Mouse (Mus musculus) liver, embryonic 11.5 days (tissue): Measurements from ENCODE around the gene Cdk9. TPM values are rescaled to one million over a fixed set of nuclear protein-coding genes. Genes with fewer than 3 reads are reported as not detected.

Experiments used
- ATAC-seq: fragments of 200-750 bp; cut with Nextera tagmentation; replicated peaks from 2 replicates; pipeline ENCODE4 v1.8.0; 2017; ENCODE audit warnings: moderate number of reproducible peaks, mild to moderate bottlenecking, moderate TSS enrichment, moderate library complexity; ENCODE audit not compliant: low FRiP score
- DNase-seq: peaks from one replicate; pipeline ENCODE4 v3.0.0-alpha.2; 2017; ENCODE audit warnings: low spot score
- H3K27ac ChIP-seq: fragments of 300-500 bp; sonication (generic); 2 replicates; pipeline ENCODE4 v1.5.1; 2014; ENCODE audit warnings: mild to moderate bottlenecking, low read depth, low read length, control low read depth
- H3K27me3 ChIP-seq: fragments of 300-500 bp; sonication (generic); replicated peaks from 2 replicates; pipeline ENCODE4 v1.6.1; 2014; ENCODE audit warnings: low read length, mixed read lengths; ENCODE audit not compliant: control insufficient read depth, insufficient read depth
- H3K36me3 ChIP-seq: fragments of 300-500 bp; sonication (generic); 2 replicates; pipeline ENCODE4 v1.6.1; 2014; ENCODE audit warnings: mild to moderate bottlenecking, low read length, moderate library complexity, mixed read lengths; ENCODE audit not compliant: control insufficient read depth, insufficient read depth
- H3K4me1 ChIP-seq: fragments of 300-500 bp; sonication (generic); replicated peaks from 2 replicates; pipeline ENCODE4 v1.6.1; 2014; ENCODE audit warnings: low read length, mixed read lengths; ENCODE audit not compliant: control insufficient read depth, insufficient read depth
- H3K4me2 ChIP-seq: fragments of 300-500 bp; sonication (generic); 2 replicates; pipeline ENCODE4 v1.6.1; 2014; ENCODE audit warnings: mild to moderate bottlenecking, control low read depth, moderate library complexity
- H3K4me3 ChIP-seq: fragments of 300-500 bp; sonication (generic); 2 replicates; pipeline ENCODE4 v1.5.1; 2014; ENCODE audit warnings: low read depth, low read length, control low read depth
- H3K9ac ChIP-seq: fragments of 300-500 bp; sonication (generic); 2 replicates; pipeline ENCODE4 v1.6.1; 2014; ENCODE audit warnings: low read depth, low read length, control low read depth
- H3K9me3 ChIP-seq: fragments of 300-500 bp; sonication (generic); 2 replicates; pipeline ENCODE4 v1.6.1; 2016; ENCODE audit warnings: low read length, inconsistent platforms, mixed read lengths; ENCODE audit not compliant: control insufficient read depth
- WGBS: fragments of 180-500 bp; shearing (Covaris S2); extraction: QIAGEN DNeasy Blood & Tissue Kit; methylation state at CpG from one replicate; pipeline ENCODE4 v1.1.7; 2014; 5-methylcytosine and 5-hydroxymethylcytosine counted together
- polyA plus RNA-seq: library from polyadenylated mRNA; unstranded; fragments of >200 nt; fragmentation: Nextera tagmentation; extraction: Ambion mirVana; gene quantifications from 2 replicates; pipeline ENCODE4 v1.2.1, GENCODE M21; 2014

The Cdk9 gene
- polyA plus RNA-seq, 1 experiment from 2014 or later, result 83.4 TPM

DNA sequence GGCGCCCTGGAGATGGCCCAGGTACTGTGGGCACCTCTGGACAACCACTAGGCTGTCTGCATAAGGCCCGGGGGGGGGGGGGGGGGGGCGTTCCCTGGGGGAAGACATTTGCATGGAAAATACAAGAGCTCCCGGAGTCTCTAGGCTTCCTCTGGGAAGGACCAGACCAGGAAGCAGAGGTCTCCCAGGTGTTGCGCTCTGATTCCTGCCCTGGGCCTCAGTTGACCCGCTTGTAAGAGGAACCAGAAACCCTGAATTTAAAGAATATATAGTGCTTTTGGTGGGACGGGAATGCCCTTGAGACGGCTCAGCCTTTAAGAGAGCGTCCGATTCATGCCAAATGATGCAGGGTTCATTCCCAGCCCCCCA is 38.8 kb upstream of the Cdk9 start:
- Histone ChIP-seq H3K36me3 (no peaks in the 10 kb centered on the region; the same call in 1 of the 2 replicates), H3K27me3 (no peaks in the 10 kb centered on the region), H3K4me3 (peak overlapping the region; percentile 29; the same call in 1 of the 2 replicates), H3K4me2 (peak overlapping the region; percentile 36), H3K4me1 (peaks cover 3% of the 10 kb centered on the region), H3K9ac (no peak overlapping the region), H3K27ac (no peak overlapping the region), H3K9me3 (no peaks in the 10 kb centered on the region)
- WGBS, result 45% methylated on average over 10 of the region's 10 CpGs
- ATAC-seq (no peak), DNase-seq (no peak)

DNA sequence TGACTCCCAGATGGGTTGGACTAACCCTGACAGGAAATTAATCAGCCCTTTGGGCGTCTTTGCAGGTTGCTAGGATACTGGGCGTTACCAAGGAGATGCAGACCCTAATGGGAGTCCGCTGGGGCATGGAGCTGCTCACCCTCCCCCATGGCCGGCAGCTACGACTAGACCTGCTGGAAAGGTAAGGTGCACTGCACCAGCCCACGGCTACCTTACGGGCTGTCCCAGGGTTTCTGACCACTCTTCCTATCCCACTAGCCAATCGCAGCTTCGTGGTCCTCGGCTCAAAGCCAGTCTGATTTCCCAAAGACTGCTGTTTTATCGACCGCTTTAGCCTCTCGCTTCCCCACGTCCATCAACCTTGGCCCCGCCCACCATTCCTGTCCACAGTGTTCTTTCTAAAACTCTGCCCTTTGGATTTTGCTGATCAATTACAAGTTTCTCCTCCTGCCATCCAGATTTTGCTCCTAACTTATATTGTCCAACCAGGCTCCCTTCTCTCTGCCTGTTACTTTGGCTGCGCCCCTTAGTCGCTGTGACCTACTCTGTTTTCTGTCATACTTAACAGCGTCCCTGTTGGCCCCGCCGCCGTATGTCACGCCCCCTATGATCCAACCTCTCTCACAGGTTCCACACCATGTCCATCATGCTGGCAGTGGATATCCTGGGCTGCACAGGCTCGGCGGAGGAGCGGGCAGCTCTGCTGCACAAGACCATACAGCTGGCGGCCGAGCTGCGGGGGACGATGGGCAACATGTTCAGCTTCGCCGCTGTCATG is 38.2 kb upstream of the Cdk9 start:
- H3K4me2 ChIP-seq, result peak overlapping the region; percentile 36
- H3K9me3 ChIP-seq, result no peaks in the 10 kb centered on the region
- DNase-seq (peak; percentile 55), ATAC-seq (peak; percentile 66)
- peaks cover 3% of the 10 kb centered on the region for H3K4me1 ChIP-seq
- H3K27ac ChIP-seq, result no peak overlapping the region
- H3K9ac ChIP-seq, result no peak overlapping the region
- H3K36me3 ChIP-seq, result peaks cover under 1% of the 10 kb centered on the region; the same call in 1 of the 2 replicates
- 46% methylated on average over 31 of the region's 31 CpGs for WGBS
- no peaks in the 10 kb centered on the region for H3K27me3 ChIP-seq
- peak overlapping the region; percentile 29 for H3K4me3 ChIP-seq

DNA sequence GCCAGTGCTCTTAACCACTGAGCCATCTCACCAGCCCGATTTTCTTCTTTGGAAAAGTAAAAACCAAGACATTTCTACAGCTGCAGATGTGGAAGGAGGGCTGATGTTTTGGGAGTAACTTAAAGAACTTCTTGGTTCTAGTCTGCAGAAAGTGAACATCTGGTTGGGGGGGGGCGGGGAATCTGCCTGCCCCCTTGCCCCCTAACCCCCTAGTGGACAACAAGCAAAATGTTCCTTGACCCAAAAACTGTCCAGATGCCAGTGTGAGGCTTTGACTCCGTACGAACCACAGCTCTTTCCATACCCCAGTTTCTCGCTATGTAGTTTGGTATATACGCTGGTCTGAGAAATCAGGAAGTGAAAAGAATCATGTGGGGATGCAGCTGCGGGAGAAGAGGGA is 37.3 kb upstream of the Cdk9 start:
- DNase-seq, result no peak
- Histone ChIP-seq H3K4me3 (no peak overlapping the region), H3K9me3 (no peaks in the 10 kb centered on the region), H3K27ac (no peak overlapping the region), H3K4me1 (peaks cover 3% of the 10 kb centered on the region), H3K36me3 (peaks cover 2% of the 10 kb centered on the region; the same call in 1 of the 2 replicates), H3K27me3 (no peaks in the 10 kb centered on the region), H3K4me2 (no peak overlapping the region), H3K9ac (no peak overlapping the region)
- WGBS, result 70% methylated on average over 7 of the region's 7 CpGs
- ATAC-seq, result no peak

DNA sequence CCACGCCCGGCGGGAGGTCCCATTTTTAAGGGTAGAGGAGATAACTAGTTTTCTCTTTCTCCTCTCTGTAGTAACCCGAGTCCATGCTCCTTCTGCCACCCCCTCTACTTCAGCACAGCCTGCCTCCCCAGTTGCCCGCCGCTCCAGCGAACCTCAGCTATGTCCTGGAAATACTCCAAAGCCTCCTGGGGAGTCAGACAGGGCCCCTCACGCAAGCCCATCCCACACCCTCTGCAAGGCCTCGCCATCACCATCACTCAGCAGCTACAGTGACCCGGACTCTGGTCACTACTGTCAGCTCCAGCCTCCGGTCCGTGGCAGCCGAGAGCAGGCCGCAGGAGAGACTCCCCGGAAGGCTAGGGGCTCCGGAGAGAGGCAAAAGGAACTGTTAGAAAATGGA is 36.2 kb upstream of the Cdk9 start:
- Histone ChIP-seq H3K9ac (no peak overlapping the region), H3K9me3 (no peaks in the 10 kb centered on the region), H3K36me3 (peaks cover 2% of the 10 kb centered on the region; the same call in 1 of the 2 replicates), H3K27me3 (no peaks in the 10 kb centered on the region), H3K4me2 (no peak overlapping the region), H3K4me1 (peaks cover 3% of the 10 kb centered on the region), H3K4me3 (no peak overlapping the region), H3K27ac (no peak overlapping the region)
- WGBS, result 90% methylated on average over 16 of the region's 16 CpGs
- DNase-seq, result no peak
- ATAC-seq, result no peak

DNA sequence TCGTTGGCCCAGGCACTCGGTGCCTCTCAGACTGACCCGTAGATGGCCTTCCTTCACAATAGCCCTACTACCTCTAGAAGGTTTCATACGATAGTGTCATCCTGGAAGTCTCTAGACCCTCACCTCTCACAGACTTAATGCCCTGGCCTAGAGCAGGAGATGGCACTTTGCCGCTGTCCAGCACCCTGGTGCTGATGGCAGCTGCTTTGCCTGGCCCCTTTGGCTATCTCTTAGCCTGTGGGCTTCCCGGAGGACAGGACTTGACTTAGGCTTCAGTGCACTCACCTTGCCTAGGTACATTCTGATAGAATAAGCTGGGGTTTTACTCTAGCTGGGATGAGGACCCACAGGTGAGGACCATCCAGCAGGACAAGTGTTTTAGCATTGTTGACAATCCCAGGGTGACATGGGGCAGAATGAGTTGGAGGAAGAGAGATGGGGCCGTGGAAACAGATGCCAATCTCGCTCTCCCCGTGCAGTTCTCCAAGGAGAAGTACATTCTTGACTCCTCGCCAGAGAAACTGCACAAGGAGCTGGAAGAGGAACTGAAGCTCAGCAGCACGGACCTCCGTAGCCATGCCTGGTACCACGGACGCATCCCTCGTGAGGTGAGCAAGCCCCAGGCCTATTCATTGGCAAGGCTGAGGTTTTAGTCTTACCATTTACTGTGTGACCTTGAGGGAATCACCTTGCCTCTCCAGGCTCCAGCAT is 31.6 kb upstream of the Cdk9 start:
- Histone ChIP-seq H3K4me3 (no peak overlapping the region), H3K4me2 (no peak overlapping the region), H3K9me3 (no peaks in the 10 kb centered on the region), H3K27ac (no peak overlapping the region), H3K36me3 (peaks cover 6% of the 10 kb centered on the region; the same call in 1 of the 2 replicates), H3K4me1 (peaks cover 8% of the 10 kb centered on the region), H3K9ac (no peak overlapping the region), H3K27me3 (peaks cover 22% of the 10 kb centered on the region)
- DNase-seq, result no peak
- WGBS, result 74% methylated on average over 15 of the region's 15 CpGs
- ATAC-seq, result no peak

DNA sequence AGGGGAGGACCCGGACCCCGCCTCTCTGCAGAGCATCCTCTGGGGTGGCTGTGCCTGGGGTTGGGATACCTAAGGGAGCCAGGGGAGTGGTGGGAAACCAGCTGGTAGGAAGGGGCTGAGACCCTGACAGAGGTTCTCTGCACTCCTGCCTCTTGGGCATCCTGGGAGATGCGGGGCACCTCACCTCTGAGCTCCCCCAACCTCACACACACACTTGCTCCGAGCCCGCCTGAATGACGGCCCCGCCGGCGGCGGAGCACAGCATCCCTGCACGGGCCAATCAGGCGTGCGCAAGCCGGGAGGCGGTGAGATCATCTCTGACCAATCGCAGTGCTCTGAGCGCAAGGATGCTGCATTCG is 29.3 kb upstream of the Cdk9 start:
- H3K4me1 ChIP-seq, result peaks cover 8% of the 10 kb centered on the region
- 45% methylated on average over 18 of the region's 18 CpGs for WGBS
- peak overlapping the region; percentile 80 for H3K4me2 ChIP-seq
- H3K9me3 ChIP-seq, result no peaks in the 10 kb centered on the region
- 0 out of 2 replicates have a peak, but pooled peaks cover 6% of the 10 kb centered on the region for H3K36me3 ChIP-seq
- H3K27me3 ChIP-seq, result peaks cover 22% of the 10 kb centered on the region
- no peak overlapping the region for H3K27ac ChIP-seq
- DNase-seq, result no peak
- H3K9ac ChIP-seq, result no peak overlapping the region
- no peak overlapping the region for H3K4me3 ChIP-seq
- ATAC-seq, result no peak

DNA sequence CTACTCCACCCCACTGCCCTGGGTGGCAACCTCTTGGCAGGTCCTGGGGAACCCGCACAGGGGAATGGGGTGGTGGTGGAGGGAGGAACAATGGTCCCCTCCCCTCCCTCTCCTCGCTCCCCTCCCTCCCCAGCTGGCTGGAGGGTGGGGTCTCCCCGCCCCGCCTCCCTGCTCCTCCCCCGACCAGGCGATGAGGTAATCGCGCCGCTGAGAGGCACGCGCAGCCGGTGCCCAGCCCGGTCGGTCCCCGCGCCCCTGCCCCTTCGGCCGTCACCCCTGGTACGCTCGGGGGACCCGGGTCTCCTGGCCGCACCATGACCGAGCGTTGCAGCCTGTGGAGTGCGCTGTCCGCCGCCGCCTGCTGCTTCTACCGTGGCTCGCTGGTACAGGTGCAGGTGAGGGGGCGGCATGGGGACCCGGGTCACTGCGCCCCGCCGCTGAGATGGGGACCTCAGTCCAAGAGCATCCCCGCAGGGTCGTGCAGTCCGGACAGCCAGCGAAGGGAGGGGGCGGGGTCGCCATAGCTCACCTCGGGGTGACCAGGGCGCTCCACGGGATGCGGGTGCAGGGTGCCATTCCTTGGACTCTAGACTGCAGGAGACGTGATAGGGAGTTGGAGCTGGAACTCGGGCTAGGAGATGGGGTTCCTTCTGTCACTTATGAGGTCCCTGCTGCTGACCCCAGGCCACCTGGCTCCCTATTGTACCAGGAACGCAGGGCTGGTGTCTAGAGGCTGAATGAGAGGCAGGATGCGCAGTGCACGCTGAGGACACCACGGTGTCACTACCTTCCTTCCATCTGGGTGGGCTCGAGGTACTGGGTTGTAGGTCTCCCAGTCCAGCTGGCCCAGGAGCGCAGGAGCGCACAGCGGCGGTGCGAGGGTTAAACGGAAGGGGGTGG is 28.6 kb upstream of the Cdk9 start:
- Histone ChIP-seq H3K4me2 (peak overlapping the region; percentile 80), H3K27ac (no peak overlapping the region), H3K36me3 (0 out of 2 replicates have a peak, but pooled peaks cover 6% of the 10 kb centered on the region), H3K4me1 (peaks cover 8% of the 10 kb centered on the region), H3K27me3 (peaks cover 22% of the 10 kb centered on the region), H3K9ac (peak overlapping the region; percentile 17; the same call in 1 of the 2 replicates), H3K4me3 (peak overlapping the region; percentile 41), H3K9me3 (no peaks in the 10 kb centered on the region)
- WGBS, result 20% methylated on average over 54 of the region's 58 CpGs
- ATAC-seq (no peak), DNase-seq (peak; percentile 53)

DNA sequence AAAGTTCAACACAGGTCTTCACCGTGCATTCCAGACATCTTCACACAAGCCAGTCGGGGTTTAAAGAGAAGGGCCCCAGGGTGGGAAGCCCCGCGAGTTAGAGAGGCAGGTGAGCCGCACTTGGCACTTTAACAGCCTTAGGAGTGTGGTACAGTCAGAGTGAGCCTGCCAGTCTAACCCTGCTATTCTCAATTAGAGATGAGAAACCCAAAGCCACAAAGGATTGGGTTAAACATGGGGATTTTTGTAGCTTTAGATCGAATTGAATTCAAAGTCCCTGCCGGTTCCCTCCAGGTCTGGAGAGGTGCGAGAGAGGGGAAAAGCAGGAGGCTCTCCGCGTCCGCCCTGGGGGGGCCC is 28.0 kb upstream of the Cdk9 start, which contains the start of gene 6330409D20Rik:
TSS of gene 6330409D20Rik (minus strand) at position 101 of the 357 bp plus-strand sequence.
- Histone ChIP-seq H3K36me3 (0 out of 2 replicates have a peak, but pooled peaks cover 3% of the 10 kb centered on the region), H3K4me2 (peak within 1 kb of the TSS; percentile 80), H3K9me3 (no peaks in the 10 kb centered on the region), H3K27ac (no peak within 1 kb of the TSS), H3K4me1 (peaks cover 8% of the 10 kb centered on the region), H3K4me3 (peak within 1 kb of the TSS; percentile 41), H3K27me3 (peaks cover 22% of the 10 kb centered on the region), H3K9ac (peak within 1 kb of the TSS; percentile 17; the same call in 1 of the 2 replicates)
- DNase-seq (no peak), ATAC-seq (no peak)
- WGBS, result 20% methylated on average over 11 of the region's 11 CpGs
